Mouse (Mus musculus) lung, embryonic 16.5 days (tissue): ENCODE results near the gene Map4k4. TPM values are rescaled to one million over a fixed set of nuclear protein-coding genes. Genes with fewer than 3 reads are reported as not detected.

Source experiments
- ATAC-seq: fragments of 200-750 bp; cut with Nextera tagmentation; 2 replicates; pipeline ENCODE4 v1.8.0; 2017; ENCODE audit warnings: low read depth, mild to moderate bottlenecking, moderate library complexity
- H3K27ac ChIP-seq: fragments of 300-500 bp; sonication (generic); 2 replicates; pipeline ENCODE4 v1.5.1; 2014; ENCODE audit warnings: mild to moderate bottlenecking, control low read depth, low read length
- H3K27me3 ChIP-seq: fragments of 300-500 bp; sonication (generic); 2 replicates; pipeline ENCODE4 v1.6.1; 2014; ENCODE audit warnings: low read depth, low read length, mixed read lengths; ENCODE audit not compliant: control insufficient read depth, insufficient read depth
- H3K36me3 ChIP-seq: fragments of 300-500 bp; sonication (generic); 2 replicates; pipeline ENCODE4 v1.6.1; 2014; ENCODE audit warnings: low read length; ENCODE audit not compliant: control insufficient read depth, insufficient read depth
- H3K4me1 ChIP-seq: fragments of 300-500 bp; sonication (generic); replicated peaks from 2 replicates; pipeline ENCODE4 v1.6.1; 2014; ENCODE audit warnings: low read length, mixed read lengths; ENCODE audit not compliant: control insufficient read depth, insufficient read depth
- H3K4me2 ChIP-seq: fragments of 300-500 bp; sonication (generic); 2 replicates; pipeline ENCODE4 v1.6.1; 2014; ENCODE audit warnings: low read depth, low read length, control low read depth
- H3K4me3 ChIP-seq: fragments of 300-500 bp; sonication (generic); 2 replicates; pipeline ENCODE4 v1.5.1; 2014; ENCODE audit warnings: mild to moderate bottlenecking, low read length, control low read depth
- H3K9ac ChIP-seq: fragments of 300-500 bp; sonication (generic); 2 replicates; pipeline ENCODE4 v1.6.1; 2014; ENCODE audit warnings: low read length, control low read depth
- H3K9me3 ChIP-seq: fragments of 300-500 bp; sonication (generic); 2 replicates; pipeline ENCODE4 v1.6.1; 2016; ENCODE audit warnings: low read length; ENCODE audit not compliant: control insufficient read depth
- WGBS: fragments of 180-500 bp; shearing (Covaris S2); extraction: QIAGEN DNeasy Blood & Tissue Kit; methylation state at CpG from one replicate; pipeline ENCODE4 v1.1.7; 2014; 5-methylcytosine and 5-hydroxymethylcytosine counted together
- polyA plus RNA-seq: library from polyadenylated mRNA; unstranded; fragments of >200 nt; fragmentation: Nextera tagmentation; extraction: Ambion mirVana; gene quantifications from 2 replicates; pipeline ENCODE4 v1.2.1, GENCODE M21; 2015

Gene Map4k4
- polyA plus RNA-seq, 1 experiment from 2014 or later: 20.9 TPM

- no peaks in the 10 kb centered on the region for H3K9me3 ChIP-seq
- H3K4me1 ChIP-seq: no peaks in the 10 kb centered on the region
- WGBS: 80% methylated on average over 12 of the region's 12 CpGs
- no peaks in the 10 kb centered on the region for H3K27me3 ChIP-seq
- H3K36me3 ChIP-seq: peaks cover 18% of the 10 kb centered on the region
- H3K4me2 ChIP-seq: no peak overlapping the region
- H3K9ac ChIP-seq: no peak overlapping the region
- no peak overlapping the region for H3K4me3 ChIP-seq
- H3K27ac ChIP-seq: no peak overlapping the region
- ATAC-seq: no peak; the same call in 1 of the 2 replicates
Measured at GRCm38 (mm10) chr1:40028207-40028998, 127.7 kb downstream of the Map4k4 start.

DNA sequence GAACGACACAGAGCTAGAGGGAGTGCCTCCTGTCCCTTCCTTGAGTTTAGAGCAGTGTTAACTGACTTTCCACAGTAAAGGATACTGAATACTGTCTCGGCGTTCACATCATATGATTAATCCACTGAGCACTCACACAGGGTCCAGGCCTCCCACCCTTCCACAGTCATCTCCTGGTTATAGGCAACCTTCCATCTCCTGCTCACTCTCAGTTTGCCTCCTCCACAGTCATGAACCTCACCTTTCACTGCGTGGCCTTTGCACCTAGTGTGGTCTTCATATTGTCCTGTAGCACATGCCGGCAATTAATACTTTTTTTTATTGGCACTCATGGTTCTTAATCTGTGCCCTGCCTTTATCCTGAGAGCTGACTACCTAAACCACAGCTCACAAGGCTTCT lies 128.9 kb downstream of the Map4k4 start:
- Histone ChIP-seq H3K27me3 (no peaks in the 10 kb centered on the region), H3K9me3 (no peaks in the 10 kb centered on the region), H3K4me3 (no peak overlapping the region), H3K4me1 (no peaks in the 10 kb centered on the region), H3K27ac (no peak overlapping the region), H3K9ac (no peak overlapping the region), H3K36me3 (peaks cover 14% of the 10 kb centered on the region), H3K4me2 (no peak overlapping the region)
- 87% methylated on average over 5 of the region's 5 CpGs for WGBS
- ATAC-seq: no peak

GRCm38 (mm10) chr1:40030287-40030975 lies 129.7 kb downstream of the Map4k4 start:
- no peaks in the 10 kb centered on the region for H3K4me1 ChIP-seq

GRCm38 (mm10) chr1:40030976-40031356 lies 130.3 kb downstream of the Map4k4 start:
- Histone ChIP-seq H3K4me3 (no peak overlapping the region), H3K4me1 (no peaks in the 10 kb centered on the region), H3K27ac (no peak overlapping the region), H3K36me3 (peaks cover 9% of the 10 kb centered on the region), H3K9me3 (no peaks in the 10 kb centered on the region), H3K4me2 (no peak overlapping the region), H3K9ac (no peak overlapping the region), H3K27me3 (no peaks in the 10 kb centered on the region)
- 92% methylated on average over 8 of the region's 8 CpGs for WGBS
- ATAC-seq: no peak

More at GRCm38 (mm10) chr1:40030287-40030975, 129.7 kb downstream of the Map4k4 start:
- H3K36me3 ChIP-seq: peaks cover 13% of the 10 kb centered on the region
- H3K27me3 ChIP-seq: no peaks in the 10 kb centered on the region
- H3K27ac ChIP-seq: no peak overlapping the region
- WGBS: 72% methylated on average over 14 of the region's 14 CpGs
- no peak for ATAC-seq
- no peak overlapping the region for H3K9ac ChIP-seq
- no peak overlapping the region for H3K4me3 ChIP-seq
- no peaks in the 10 kb centered on the region for H3K9me3 ChIP-seq
- H3K4me2 ChIP-seq: no peak overlapping the region

GRCm38 (mm10) chr1:40031626-40032025 lies 130.9 kb downstream of the Map4k4 start:
- Histone ChIP-seq H3K27ac (no peak overlapping the region), H3K27me3 (no peaks in the 10 kb centered on the region), H3K4me1 (no peaks in the 10 kb centered on the region), H3K9ac (no peak overlapping the region), H3K4me3 (no peak overlapping the region), H3K9me3 (no peaks in the 10 kb centered on the region), H3K36me3 (peaks cover 5% of the 10 kb centered on the region), H3K4me2 (no peak overlapping the region)
- 55% methylated on average over 2 of the region's 2 CpGs for WGBS
- ATAC-seq: no peak

GRCm38 (mm10) chr1:40033315-40033714 lies 132.6 kb downstream of the Map4k4 start:
- Histone ChIP-seq H3K9me3 (no peaks in the 10 kb centered on the region), H3K27ac (no peak overlapping the region), H3K4me2 (no peak overlapping the region), H3K4me3 (no peak overlapping the region), H3K9ac (no peak overlapping the region), H3K36me3 (0 out of 2 replicates have a peak, but pooled peaks cover 1% of the 10 kb centered on the region), H3K27me3 (no peaks in the 10 kb centered on the region), H3K4me1 (no peaks in the 10 kb centered on the region)
- no peak for ATAC-seq
- WGBS: 60% methylated on average over 4 of the region's 4 CpGs

DNA sequence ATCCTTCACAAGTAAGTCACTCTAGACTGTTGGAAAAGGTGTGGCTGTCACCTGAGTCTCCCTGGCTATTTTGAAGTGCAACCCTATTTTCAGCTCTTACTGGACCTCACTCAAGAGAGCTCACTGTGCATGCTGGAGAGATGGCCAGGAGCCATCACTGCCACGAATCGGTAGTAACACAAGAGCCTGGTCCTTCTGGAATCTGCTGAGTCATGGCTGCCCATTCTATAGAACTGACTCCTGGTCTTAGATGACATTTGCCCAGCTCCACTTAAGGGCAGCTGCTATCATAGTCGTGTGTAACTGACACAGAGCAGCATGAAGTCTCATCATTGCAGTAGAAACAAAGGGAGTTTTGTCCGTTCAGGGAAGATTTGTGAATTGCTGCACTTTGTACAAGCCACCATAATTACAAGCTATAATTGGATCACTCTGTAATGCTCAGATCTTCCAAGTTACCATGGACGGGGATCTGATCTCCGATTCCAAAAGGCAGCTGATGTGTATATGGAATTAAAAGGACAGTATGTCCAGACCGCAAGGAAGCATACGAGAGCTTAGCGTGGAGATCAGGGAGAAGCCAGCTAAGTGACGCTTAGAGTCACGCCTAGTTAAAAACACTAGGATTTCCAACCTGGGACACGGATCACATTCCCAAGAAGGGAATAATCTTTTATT lies 133.2 kb downstream of the Map4k4 start:
- Histone ChIP-seq H3K9me3 (no peaks in the 10 kb centered on the region), H3K9ac (no peak overlapping the region), H3K4me2 (no peak overlapping the region), H3K27ac (no peak overlapping the region), H3K27me3 (no peaks in the 10 kb centered on the region), H3K36me3 (no peaks in the 10 kb centered on the region), H3K4me1 (no peaks in the 10 kb centered on the region), H3K4me3 (no peak overlapping the region)
- ATAC-seq: no peak
- WGBS: 71% methylated on average over 12 of the region's 12 CpGs

DNA sequence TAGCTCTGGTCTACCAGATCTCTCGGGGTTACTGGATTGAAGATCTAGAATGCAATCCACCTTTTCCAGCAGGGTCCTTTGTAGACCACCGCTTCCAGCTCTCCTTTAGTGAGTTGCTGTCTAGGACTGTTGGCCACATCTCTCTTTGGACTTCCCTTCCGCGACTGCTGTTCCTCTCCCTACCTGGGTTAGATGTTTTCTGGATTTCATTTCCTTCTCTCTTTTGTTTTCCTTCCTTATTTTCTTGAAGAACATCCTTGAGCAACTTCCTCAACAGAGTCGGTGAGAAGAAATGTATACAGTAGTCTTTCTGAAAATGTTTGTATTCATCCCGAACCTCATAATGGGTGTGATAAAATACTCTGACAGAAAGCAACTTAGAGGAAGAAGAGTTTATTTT lies 137.1 kb downstream of the Map4k4 start:
- H3K4me3 ChIP-seq: no peak overlapping the region
- H3K4me1 ChIP-seq: no peaks in the 10 kb centered on the region
- H3K27me3 ChIP-seq: no peaks in the 10 kb centered on the region
- ATAC-seq: no peak
- no peak overlapping the region for H3K4me2 ChIP-seq
- H3K9ac ChIP-seq: no peak overlapping the region
- no peak overlapping the region for H3K27ac ChIP-seq
- no peaks in the 10 kb centered on the region for H3K9me3 ChIP-seq
- WGBS: 78% methylated on average over 6 of the region's 6 CpGs
- H3K36me3 ChIP-seq: no peaks in the 10 kb centered on the region

- no peaks in the 10 kb centered on the region for H3K27me3 ChIP-seq
- ATAC-seq: no peak
- H3K9ac ChIP-seq: no peak overlapping the region
- H3K36me3 ChIP-seq: no peaks in the 10 kb centered on the region
- no peaks in the 10 kb centered on the region for H3K9me3 ChIP-seq
- H3K4me3 ChIP-seq: no peak overlapping the region
- H3K4me1 ChIP-seq: no peaks in the 10 kb centered on the region
- 54% methylated on average over 6 of the region's 6 CpGs for WGBS
- H3K4me2 ChIP-seq: no peak overlapping the region
- no peak overlapping the region for H3K27ac ChIP-seq
Measured at GRCm38 (mm10) chr1:40045686-40046085, 145.0 kb downstream of the Map4k4 start.
